In the genomic region with DNA sequence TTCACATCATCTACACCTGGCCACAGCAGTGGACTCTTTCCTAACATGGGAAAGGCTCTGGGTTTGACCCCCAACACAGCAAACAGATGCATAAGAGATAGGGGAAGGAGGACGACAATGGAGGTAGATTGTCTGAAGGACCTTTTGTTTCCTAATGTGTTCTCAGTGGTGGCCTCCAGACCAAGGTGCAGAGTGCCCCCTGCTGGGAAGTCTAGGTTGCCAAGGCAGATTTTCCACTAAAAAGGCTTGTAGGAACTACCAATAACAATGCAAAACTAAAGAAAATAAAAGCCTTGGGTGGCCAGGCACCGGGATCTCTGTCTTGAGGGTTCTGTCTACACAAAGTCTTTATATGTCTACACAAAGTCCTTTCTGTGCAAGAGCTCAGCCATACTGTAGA, we compare ENCODE assay signal across 8 mouse cellular contexts. TPM values are rescaled to one million over a fixed set of nuclear protein-coding genes. Genes with fewer than 3 reads are reported as not detected.
DNase-seq lines count a peak whose midpoint lies in the region; ATAC-seq and TF ChIP-seq lines count a peak whose summit lies in the region.

No protein-coding gene starts in this region.

- no peaks in the 10 kb centered on the region for H3K79me2 ChIP-seq in MEL (ENCODE audit: control insufficient read depth, insufficient read depth, low read length, poor library complexity)

- WGBS in embryonic facial prominence, embryonic 11.5 days = 53% methylated on average over 2 of the region's 2 CpGs

- peak; percentile 80 for TF ChIP-seq RAD21 in MEL (IDR thresholded peaks at IDR 0.05; ENCODE audit: low read depth, low read length)

- no peaks in the 10 kb centered on the region for H3K36me3 ChIP-seq in MEL (ENCODE audit: control insufficient read depth in 1 of 2, insufficient read depth in 2 of 2, low read length in 2 of 2)
- H3K36me3 ChIP-seq in embryonic facial prominence, embryonic 11.5 days (replicated peaks; ENCODE audit: control insufficient read depth, insufficient read depth, low read depth, low read length) = no peaks in the 10 kb centered on the region; the same call in 1 of the 2 replicates

- no peak overlapping the region for H3K9ac ChIP-seq in MEL (ENCODE audit: control insufficient read depth, low read depth, low read length, poor library complexity, severe bottlenecking)
- no peak overlapping the region for H3K9ac ChIP-seq in embryonic facial prominence, embryonic 11.5 days (replicated peaks; ENCODE audit: low read length)

- H3K27me3 ChIP-seq in MEL (ENCODE audit: control insufficient read depth in 1 of 2, insufficient read depth in 2 of 2, low read length in 2 of 2) = no peaks in the 10 kb centered on the region
- no peaks in the 10 kb centered on the region for H3K27me3 ChIP-seq in embryonic facial prominence, embryonic 11.5 days (ENCODE audit: control insufficient read depth, insufficient read depth, low read length)

- TF ChIP-seq CTCF in MEL (IDR thresholded peaks at IDR 0.05 in 2 of 3, conservative IDR thresholded peaks at IDR 0.05 in 1 of 3; ENCODE audit: control insufficient read depth in 1 of 3, insufficient read depth in 1 of 3, low read depth in 2 of 3, low read length in 3 of 3, poor library complexity in 1 of 3, severe bottlenecking in 1 of 3) = peak; percentile 50 to 72 (median 70)

- H3K4me2 ChIP-seq in embryonic facial prominence, embryonic 11.5 days (ENCODE audit: low read depth, low read length) = no peak overlapping the region

- no peaks in the 10 kb centered on the region for H3K9me3 ChIP-seq in MEL (replicated peaks; ENCODE audit: insufficient read depth, low read length)
- H3K9me3 ChIP-seq in embryonic facial prominence, embryonic 11.5 days (replicated peaks; ENCODE audit: control insufficient read depth, low read length) = no peaks in the 10 kb centered on the region

- TF ChIP-seq EP300 in MEL (IDR thresholded peaks at IDR 0.05; ENCODE audit: low read depth in 1 of 2, low read length in 2 of 2) = no peak

- no peak overlapping the region for H3K27ac ChIP-seq in MEL (ENCODE audit: control insufficient read depth, low read depth, low read length)
- H3K27ac ChIP-seq in embryonic facial prominence, embryonic 11.5 days (replicated peaks; ENCODE audit: low read depth, low read length) = no peak overlapping the region

- intact Hi-C loops in left cerebral cortex, postnatal 25 days (cut with DNase I) = loop anchor here (2.0 kb wide), 1 partner anchor 842 kb away; no protein-coding TSS in a partner anchor

- no peak overlapping the region for H3K4me3 ChIP-seq in MEL (ENCODE audit: control insufficient read depth in 1 of 2, insufficient read depth in 1 of 2, low read depth in 2 of 2, low read length in 2 of 2)
- no peak overlapping the region for H3K4me3 ChIP-seq in embryonic facial prominence, embryonic 11.5 days (ENCODE audit: low read depth, low read length)

- DNase-seq in heart, postnatal 4 days = peak; percentile 43
- DNase-seq in heart, adult 8-10 months (ENCODE audit: low spot score) = no peak
- peak; percentile 60 for DNase-seq in 3T3-L1 (ENCODE audit: low read depth, low spot score)
- peak; percentile 55 for DNase-seq in MEL (ENCODE audit: low read depth, low spot score)
- DNase-seq in embryonic facial prominence, embryonic 11.5 days (ENCODE audit: low spot score) = peak; percentile 65
- peak; percentile 58 to 62 for DNase-seq in left cerebral cortex, postnatal 25 days (ENCODE audit: low spot score in 2 of 2)
- peak; percentile 32 for DNase-seq in retina, postnatal 7 days (ENCODE audit: low read depth, low spot score)

- no peaks in the 10 kb centered on the region for H3K4me1 ChIP-seq in MEL (ENCODE audit: control insufficient read depth in 1 of 2, insufficient read depth in 2 of 2, low read length in 2 of 2)
- H3K4me1 ChIP-seq in embryonic facial prominence, embryonic 11.5 days (ENCODE audit: control insufficient read depth, insufficient read depth, low read length) = no peaks in the 10 kb centered on the region

- TF ChIP-seq POLR2A in MEL (IDR thresholded peaks at IDR 0.05; ENCODE audit: control insufficient read depth in 1 of 2, insufficient read depth in 1 of 2, low read depth in 1 of 2, low read length in 2 of 2, poor library complexity in 1 of 2) = no peak

- no peak for ATAC-seq in embryonic facial prominence, embryonic 11.5 days (replicated peaks; ENCODE audit: insufficient number of reproducible peaks, low FRiP score, low TSS enrichment, low read depth)
- no peak for ATAC-seq in monocyte, adult 5-6 weeks (replicated peaks; ENCODE audit: insufficient number of reproducible peaks, low FRiP score, low TSS enrichment, poor library complexity, severe bottlenecking)

TF ChIP-seq in MEL, 35 proteins besides CTCF, POLR2A, EP300 and RAD21:
- TF ChIP-seq POLR2AphosphoS5 (IDR thresholded peaks at IDR 0.05; ENCODE audit: borderline replicate concordance, low read depth, low read length) (no peak), CHD1 (IDR thresholded peaks at IDR 0.05; ENCODE audit: low read depth, low read length) (no peak), MXI1 (IDR thresholded peaks at IDR 0.05; ENCODE audit: low read depth, low read length) (no peak), JUND (IDR thresholded peaks at IDR 0.05; ENCODE audit: low read depth, low read length) (0 out of 2 replicates have a peak, but pooled peaks have one; percentile 20), NRF1 (IDR thresholded peaks at IDR 0.05; ENCODE audit: insufficient read depth, low read depth, low read length, poor library complexity, severe bottlenecking) (no peak), MYC (IDR thresholded peaks at IDR 0.05; ENCODE audit: low read depth, low read length) (no peak), TAL1 (IDR thresholded peaks at IDR 0.05; ENCODE audit: low read length) (no peak), ZC3H11A (IDR thresholded peaks at IDR 0.05; ENCODE audit: low read depth, low read length) (peak; percentile 52), SMC3 (IDR thresholded peaks at IDR 0.05; ENCODE audit: low read depth, low read length) (peak; percentile 70)

RNA-seq across cellular contexts. Expression of a gene that starts 54.9 kb away (rescaled TPM):
- total RNA-seq in heart, postnatal 4 days (2021) = 10 to 100 TPM; 35.8 to 36.4 TPM
- total RNA-seq in heart, adult 8-10 months (2022) = 10 to 100 TPM; 24.3 to 30.9 (median 26.7) TPM
- total RNA-seq in MEL (2012; rRNA removed) = 37.6 and 39.2 TPM in 2 replicates
- polyA plus RNA-seq in MEL (2012; ENCODE audit: insufficient read depth in 1 of 2, insufficient read length in 2 of 2, low read depth in 1 of 2, low replicate concordance in 2 of 2, missing spikeins in 1 of 2) = 10 to 100 TPM; 33.5 to 40.1 TPM
- 31.5 and 34.0 TPM in 2 replicates for polyA plus RNA-seq in embryonic facial prominence, embryonic 11.5 days (2014; fragmentation: Nextera tagmentation; extraction: Ambion mirVana)
- 10 to 100 TPM; 60.7 to 69.3 TPM for total RNA-seq in left cerebral cortex, postnatal 25 days (2021)
- 34.4 to 51.3 TPM (median 38.3 TPM) in 3 replicates for total RNA-seq in monocyte, adult 5-6 weeks (2017)
